Mouse (Mus musculus) small intestine, adult 2 months (tissue): Measurements from ENCODE around the gene Egr2. TPM values are rescaled to one million over a fixed set of nuclear protein-coding genes. Genes with fewer than 3 reads are reported as not detected.

Experiments used
- H3K27ac ChIP-seq: fragments of 200-500 bp; 2 replicates; pipeline ENCODE4 v1.5.1; 2012; ENCODE audit warnings: low read depth, low read length, control low read depth, inconsistent platforms; ENCODE audit not compliant: insufficient read depth
- H3K27me3 ChIP-seq: fragments of 200-500 bp; 2 replicates; pipeline ENCODE4 v1.6.1; 2012; ENCODE audit warnings: mild to moderate bottlenecking, moderate library complexity, low read length, inconsistent platforms; ENCODE audit not compliant: control insufficient read depth, insufficient read depth
- H3K36me3 ChIP-seq: fragments of 200-500 bp; 2 replicates; pipeline ENCODE4 v1.6.1; 2012; ENCODE audit warnings: mild to moderate bottlenecking, low read length, control low read depth, inconsistent platforms; ENCODE audit not compliant: control insufficient read depth, insufficient read depth
- H3K4me1 ChIP-seq: fragments of 200-500 bp; 2 replicates; pipeline ENCODE4 v1.6.1; 2012; ENCODE audit warnings: low read length, inconsistent platforms, mixed read lengths; ENCODE audit not compliant: control insufficient read depth, insufficient read depth, insufficient read length
- H3K4me3 ChIP-seq: fragments of 200-500 bp; 2 replicates; pipeline ENCODE4 v1.5.1; 2012; ENCODE audit warnings: low read depth, mild to moderate bottlenecking, control low read depth, inconsistent platforms, low read length, moderate library complexity
- CTCF ChIP-seq: fragments of 200-500 bp; IDR thresholded peaks from 2 replicates; pipeline ENCODE4 v1.5.1; 2012; ENCODE audit warnings: low read depth, mild to moderate bottlenecking, control low read depth, inconsistent platforms, low read length, moderate library complexity, mixed read lengths; ENCODE audit not compliant: insufficient replicate concordance, insufficient read length; ENCODE audit errors: extremely low read depth
- POLR2A ChIP-seq: fragments of 200-500 bp; IDR thresholded peaks from 2 replicates; pipeline ENCODE4 v1.6.1; 2012; ENCODE audit warnings: low read depth, mild to moderate bottlenecking, control low read depth, inconsistent platforms, low read length, moderate library complexity
- WGBS: fragments of 180-500 bp; shearing (Covaris S2); methylation state at CpG from one replicate; pipeline ENCODE4 v1.1.7; 2018; 5-methylcytosine and 5-hydroxymethylcytosine counted together
- polyA plus RNA-seq: library from polyadenylated mRNA; depleted of rRNA; stranded (reverse); fragments of >200 nt; gene quantifications from 2 replicates; pipeline ENCODE4 v1.2.3, GENCODE M21; 2012

Gene Egr2
- polyA plus RNA-seq, 1 experiment, result 3.7 TPM

- H3K4me1 ChIP-seq, result no peaks in the 10 kb centered on the region
- TF ChIP-seq CTCF (no peak), POLR2A (no peak)
- no peaks in the 10 kb centered on the region for H3K27me3 ChIP-seq
- H3K27ac ChIP-seq, result no peak overlapping the region
- H3K4me3 ChIP-seq, result no peak overlapping the region
- 84% methylated on average over 9 of the region's 9 CpGs for WGBS
- H3K36me3 ChIP-seq, result no peaks in the 10 kb centered on the region
These were observed 37.3 kb upstream of the Egr2 start for GRCm38 (mm10) chr10:67497951-67498350.

- Histone ChIP-seq H3K27ac (peak overlapping the region; percentile 25; the same call in 1 of the 2 replicates), H3K4me1 (no peaks in the 10 kb centered on the region), H3K27me3 (no peaks in the 10 kb centered on the region), H3K36me3 (no peaks in the 10 kb centered on the region), H3K4me3 (peak overlapping the region; percentile 7; the same call in 1 of the 2 replicates)
- WGBS, result 57% methylated on average over 15 of the region's 15 CpGs
- TF ChIP-seq CTCF, result no peak
- TF ChIP-seq POLR2A, result no peak
These were observed 31.8 kb upstream of the Egr2 start for GRCm38 (mm10) chr10:67503320-67503995.

GRCm38 (mm10) chr10:67504046-67504445 lies 31.2 kb upstream of the Egr2 start:
- H3K36me3 ChIP-seq, result no peaks in the 10 kb centered on the region
- peak overlapping the region; percentile 7; the same call in 1 of the 2 replicates for H3K4me3 ChIP-seq
- H3K27ac ChIP-seq, result peak overlapping the region; percentile 25; the same call in 1 of the 2 replicates
- no peaks in the 10 kb centered on the region for H3K27me3 ChIP-seq
- 52% methylated on average over 5 of the region's 5 CpGs for WGBS
- TF ChIP-seq POLR2A (no peak), CTCF (no peak)
- no peaks in the 10 kb centered on the region for H3K4me1 ChIP-seq

GRCm38 (mm10) chr10:67505248-67505647 lies 30.0 kb upstream of the Egr2 start:
- TF ChIP-seq CTCF, result no peak
- TF ChIP-seq POLR2A, result no peak
- 59% methylated on average over 3 of the region's 3 CpGs for WGBS
- no peaks in the 10 kb centered on the region for H3K4me1 ChIP-seq

GRCm38 (mm10) chr10:67512211-67512610 lies 23.1 kb upstream of the Egr2 start:
- Histone ChIP-seq H3K4me1 (no peaks in the 10 kb centered on the region), H3K27me3 (no peaks in the 10 kb centered on the region), H3K4me3 (no peak overlapping the region), H3K27ac (no peak overlapping the region), H3K36me3 (no peaks in the 10 kb centered on the region)
- TF ChIP-seq CTCF, result no peak
- TF ChIP-seq POLR2A, result no peak
- WGBS, result 73% methylated on average over 8 of the region's 8 CpGs

More at GRCm38 (mm10) chr10:67505248-67505647, 30.0 kb upstream of the Egr2 start:
- no peaks in the 10 kb centered on the region for H3K27me3 ChIP-seq
- H3K36me3 ChIP-seq, result no peaks in the 10 kb centered on the region
- no peak overlapping the region for H3K4me3 ChIP-seq
- no peak overlapping the region for H3K27ac ChIP-seq

GRCm38 (mm10) chr10:67512871-67513270 lies 22.4 kb upstream of the Egr2 start:
- no peaks in the 10 kb centered on the region for H3K4me1 ChIP-seq
- no peaks in the 10 kb centered on the region for H3K27me3 ChIP-seq
- 75% methylated on average over 7 of the region's 7 CpGs for WGBS
- TF ChIP-seq POLR2A, result no peak
- no peak for TF ChIP-seq CTCF
- no peaks in the 10 kb centered on the region for H3K36me3 ChIP-seq
- H3K4me3 ChIP-seq, result no peak overlapping the region
- no peak overlapping the region for H3K27ac ChIP-seq

- no peak overlapping the region for H3K27ac ChIP-seq
- no peaks in the 10 kb centered on the region for H3K36me3 ChIP-seq
- no peak for TF ChIP-seq POLR2A
- no peak for TF ChIP-seq CTCF
- H3K4me3 ChIP-seq, result no peak overlapping the region
- 78% methylated on average over 3 of the region's 3 CpGs for WGBS
- H3K4me1 ChIP-seq, result no peaks in the 10 kb centered on the region
- no peaks in the 10 kb centered on the region for H3K27me3 ChIP-seq
These were observed 16.5 kb upstream of the Egr2 start for GRCm38 (mm10) chr10:67518733-67519132.

GRCm38 (mm10) chr10:67524130-67524529 lies 11.1 kb upstream of the Egr2 start:
- H3K4me1 ChIP-seq, result no peaks in the 10 kb centered on the region
- no peak overlapping the region for H3K4me3 ChIP-seq
- no peaks in the 10 kb centered on the region for H3K36me3 ChIP-seq
- 78% methylated on average over 3 of the region's 3 CpGs for WGBS
- no peaks in the 10 kb centered on the region for H3K27me3 ChIP-seq
- H3K27ac ChIP-seq, result no peak overlapping the region
- no peak for TF ChIP-seq POLR2A
- no peak for TF ChIP-seq CTCF
